Mouse (Mus musculus): ENCODE measurements around the gene Usp20.

GRCm38 (mm10) chr2:31013371-31014120 is 31.5 kb downstream of the Usp20 start:
- TF ChIP-seq CTCF (IDR thresholded peaks at IDR 0.05; ENCODE audit: extremely low read depth, insufficient read length, insufficient replicate concordance, low read depth, low read length) (no peak), POLR2A (IDR thresholded peaks at IDR 0.05; ENCODE audit: low read depth, low read length) (no peak)

Data from small intestine, adult 2 months (tissue).